Mouse (Mus musculus): Measurements from ENCODE around the gene Zc3h12b. TPM values are rescaled to one million over a fixed set of nuclear protein-coding genes. Genes with fewer than 3 reads are reported as not detected.
A peak's percentile ranks its signal among the peaks of the same experiment; 100 is the strongest.

Zc3h12b gene
- polyA plus RNA-seq, 1 experiment from 2014 or later: 0.13 TPM

GRCm38 (mm10) chrX:95967847-95968593, 256.5 kb downstream of the Zc3h12b start:
- peak overlapping the region; percentile 55 for H3K4me3 ChIP-seq (ENCODE audit: low read depth, low read length)
- H3K9me3 ChIP-seq (replicated peaks; ENCODE audit: control insufficient read depth, low read length): no peaks in the 10 kb centered on the region
- peak overlapping the region; percentile 46 for H3K9ac ChIP-seq (ENCODE audit: low read depth, low read length)
- H3K27me3 ChIP-seq (ENCODE audit: control insufficient read depth, insufficient read depth, low read depth, low read length): no peaks in the 10 kb centered on the region
- WGBS (ENCODE audit: insufficient replicate concordance): 16% methylated on average over 28 of the region's 28 CpGs
- peak overlapping the region; percentile 81 for H3K4me2 ChIP-seq (ENCODE audit: low read depth, low read length)
- no peaks in the 10 kb centered on the region for H3K36me3 ChIP-seq (ENCODE audit: control insufficient read depth, insufficient read depth)
- H3K27ac ChIP-seq (ENCODE audit: low read length): peak overlapping the region; percentile 21; the same call in 1 of the 2 replicates
- peak; percentile 75 for ATAC-seq (ENCODE audit: low read depth)
- no peaks in the 10 kb centered on the region for H3K4me1 ChIP-seq (ENCODE audit: control insufficient read depth, low read depth, low read length)

- peak; percentile 85 for ATAC-seq (ENCODE audit: low read depth)
- 25% methylated on average over 6 of the region's 6 CpGs for WGBS (ENCODE audit: insufficient replicate concordance)
- H3K4me1 ChIP-seq (ENCODE audit: control insufficient read depth, low read depth, low read length): no peaks in the 10 kb centered on the region
- no peaks in the 10 kb centered on the region for H3K9me3 ChIP-seq (replicated peaks; ENCODE audit: control insufficient read depth, low read length)
- no peaks in the 10 kb centered on the region for H3K36me3 ChIP-seq (ENCODE audit: control insufficient read depth, insufficient read depth)
- peak overlapping the region; percentile 46; the same call in 1 of the 2 replicates for H3K9ac ChIP-seq (ENCODE audit: low read depth, low read length)
- no peaks in the 10 kb centered on the region for H3K27me3 ChIP-seq (ENCODE audit: control insufficient read depth, insufficient read depth, low read depth, low read length)
- H3K4me2 ChIP-seq (ENCODE audit: low read depth, low read length): peak overlapping the region; percentile 81
- H3K4me3 ChIP-seq (ENCODE audit: low read depth, low read length): peak overlapping the region; percentile 55
- peak overlapping the region; percentile 21; the same call in 1 of the 2 replicates for H3K27ac ChIP-seq (ENCODE audit: low read length)
Measured at GRCm38 (mm10) chrX:95968594-95968965, 257.1 kb downstream of the Zc3h12b start.

GRCm38 (mm10) chrX:95969116-95969515, 257.6 kb downstream of the Zc3h12b start:
- Histone ChIP-seq H3K27me3 (ENCODE audit: control insufficient read depth, insufficient read depth, low read depth, low read length) (no peaks in the 10 kb centered on the region), H3K27ac (ENCODE audit: low read length) (no peak overlapping the region), H3K4me1 (ENCODE audit: control insufficient read depth, low read depth, low read length) (no peaks in the 10 kb centered on the region), H3K36me3 (ENCODE audit: control insufficient read depth, insufficient read depth) (no peaks in the 10 kb centered on the region), H3K4me2 (ENCODE audit: low read depth, low read length) (peak overlapping the region; percentile 81; the same call in 1 of the 2 replicates), H3K9me3 (replicated peaks; ENCODE audit: control insufficient read depth, low read length) (no peaks in the 10 kb centered on the region), H3K9ac (ENCODE audit: low read depth, low read length) (no peak overlapping the region; the same call in 1 of the 2 replicates), H3K4me3 (ENCODE audit: low read depth, low read length) (no peak overlapping the region)
- ATAC-seq (ENCODE audit: low read depth): no peak
- 39% methylated on average over 6 of the region's 6 CpGs for WGBS (ENCODE audit: insufficient replicate concordance)

GRCm38 (mm10) chrX:95969936-95970335, 258.5 kb downstream of the Zc3h12b start:
- no peaks in the 10 kb centered on the region for H3K27me3 ChIP-seq (ENCODE audit: control insufficient read depth, insufficient read depth, low read depth, low read length)
- peak; percentile 4; the same call in 1 of the 2 replicates for ATAC-seq (ENCODE audit: low read depth)
- WGBS (ENCODE audit: insufficient replicate concordance): 59% methylated on average over 9 of the region's 9 CpGs
- no peak overlapping the region for H3K9ac ChIP-seq (ENCODE audit: low read depth, low read length)
- no peak overlapping the region for H3K27ac ChIP-seq (ENCODE audit: low read length)
- no peaks in the 10 kb centered on the region for H3K4me1 ChIP-seq (ENCODE audit: control insufficient read depth, low read depth, low read length)
- no peaks in the 10 kb centered on the region for H3K36me3 ChIP-seq (ENCODE audit: control insufficient read depth, insufficient read depth)
- no peaks in the 10 kb centered on the region for H3K9me3 ChIP-seq (replicated peaks; ENCODE audit: control insufficient read depth, low read length)
- no peak overlapping the region for H3K4me2 ChIP-seq (ENCODE audit: low read depth, low read length)
- no peak overlapping the region for H3K4me3 ChIP-seq (ENCODE audit: low read depth, low read length)

Other genes starting within 250 kb of the Zc3h12b start
- gene Asb12, start 153.7 kb upstream of the Zc3h12b start, polyA plus RNA-seq (2015; fragmentation: Nextera tagmentation; extraction: Ambion mirVana): 0.26 and 0.37 TPM in 2 replicates
- not detected in 2 replicates for gene Pfn5, start 153.6 kb upstream of the Zc3h12b start, polyA plus RNA-seq (2015; fragmentation: Nextera tagmentation; extraction: Ambion mirVana)
- gene Zc4h2, start 53.2 kb upstream of the Zc3h12b start, polyA plus RNA-seq (2015; fragmentation: Nextera tagmentation; extraction: Ambion mirVana): 1.2 and 1.3 TPM in 2 replicates
- 23.2 and 25.2 TPM in 2 replicates for gene Las1l, start 245.3 kb downstream of the Zc3h12b start, polyA plus RNA-seq (2015; fragmentation: Nextera tagmentation; extraction: Ambion mirVana)

All from liver, embryonic 16.5 days (tissue).